Mouse (Mus musculus): ENCODE measurements around the gene Nlgn1. TPM values are rescaled to one million over a fixed set of nuclear protein-coding genes. Genes with fewer than 3 reads are reported as not detected.
"Not testable (repeated sequence)": the region's sequence is repeated elsewhere in the genome, so short reads cannot be mapped to it uniquely, and the experiment has no call there.

Gene Nlgn1
- total RNA-seq, 2 experiments from 2014 or later: not detected

DNA sequence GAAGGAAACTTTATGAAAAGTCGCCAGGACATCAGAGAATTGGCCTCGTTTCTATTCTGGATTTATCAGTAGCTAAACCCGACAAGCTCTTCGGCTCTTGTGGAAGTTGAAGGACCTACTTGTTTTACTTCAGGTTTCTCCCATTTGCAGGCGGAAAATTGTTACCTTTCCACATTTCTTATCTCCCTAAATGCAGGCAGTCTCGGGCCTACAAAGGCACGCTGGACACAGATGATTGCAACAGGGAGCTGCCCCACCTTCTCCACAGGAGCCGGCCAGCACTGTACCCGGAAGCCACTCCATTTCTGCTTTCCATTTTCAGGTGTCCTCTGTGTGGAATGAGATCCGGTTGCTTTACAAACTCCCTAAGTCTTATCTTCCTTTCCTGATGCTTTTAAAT, 656.4 kb downstream of the Nlgn1 start:
- ATAC-seq (replicated peaks; ENCODE audit: low FRiP score, low TSS enrichment, poor library complexity, severe bottlenecking): no peak

GRCm38 (mm10) chr3:25675069-25675468, 657.2 kb downstream of the Nlgn1 start:
- peak; percentile 71; the same call in 1 of the 2 replicates for ATAC-seq (replicated peaks; ENCODE audit: low FRiP score, low TSS enrichment, poor library complexity, severe bottlenecking)

DNA sequence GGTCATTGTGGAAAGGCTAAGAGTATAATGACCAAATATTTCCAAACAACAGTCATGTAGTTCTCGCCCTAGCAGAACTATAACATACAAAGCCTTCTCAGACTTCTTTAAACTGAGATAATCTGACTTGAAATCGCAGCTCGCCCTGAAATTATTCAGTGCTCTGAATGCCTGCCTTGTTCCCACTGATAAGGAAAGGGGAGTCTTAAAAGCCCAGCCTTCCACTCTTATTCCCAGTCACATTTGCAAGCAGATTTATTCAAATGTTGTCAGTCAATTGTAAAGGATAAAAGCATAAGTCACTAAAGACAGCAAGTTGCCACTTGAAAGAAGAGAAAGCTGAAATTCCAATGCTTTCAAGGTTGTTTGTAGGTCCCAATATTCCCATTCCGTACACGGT, 658.9 kb downstream of the Nlgn1 start:
- ATAC-seq (replicated peaks; ENCODE audit: low FRiP score, low TSS enrichment, poor library complexity, severe bottlenecking): no peak

DNA sequence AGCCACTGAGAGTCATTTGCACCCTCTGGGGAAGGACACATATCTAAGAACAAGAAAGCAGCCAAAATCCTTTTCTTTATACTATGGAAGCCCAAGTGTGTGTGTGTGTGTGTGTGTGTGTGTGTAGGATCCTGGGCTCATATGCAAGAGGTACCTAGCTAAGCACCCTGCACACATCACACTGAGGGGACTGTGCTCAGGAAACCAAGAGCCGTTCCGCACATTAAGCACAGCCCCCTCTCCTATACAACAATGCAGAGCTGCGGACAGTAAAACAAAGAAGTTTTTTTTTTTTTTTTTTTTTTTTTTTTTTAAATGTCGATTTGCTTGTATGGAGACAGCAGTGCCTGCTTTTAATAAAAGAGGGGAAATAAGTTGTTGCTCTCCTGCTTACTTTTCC, 659.5 kb downstream of the Nlgn1 start:
- ATAC-seq (replicated peaks; ENCODE audit: low FRiP score, low TSS enrichment, poor library complexity, severe bottlenecking): no peak

- ATAC-seq (replicated peaks; ENCODE audit: low FRiP score, low TSS enrichment, poor library complexity, severe bottlenecking): no peak
These were observed 668.8 kb downstream of the Nlgn1 start for GRCm38 (mm10) chr3:25663464-25663863.

DNA sequence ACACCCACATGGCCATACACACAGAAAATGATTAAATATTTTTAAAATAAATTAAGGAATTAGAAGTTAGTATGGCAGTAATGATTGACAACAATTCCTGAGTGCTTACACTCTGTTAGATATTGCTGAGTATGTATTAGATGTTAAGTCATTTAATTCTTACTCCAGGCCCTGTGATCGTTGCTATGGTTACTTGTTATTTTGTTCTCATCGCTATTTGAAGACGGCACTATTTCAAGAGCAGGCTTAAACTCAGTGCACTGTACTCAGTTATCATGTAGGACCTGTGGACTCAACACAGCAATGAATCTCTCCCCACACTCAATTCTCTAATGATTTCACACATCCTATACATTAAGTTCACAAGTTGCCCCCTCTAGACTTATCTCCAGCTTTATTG, 672.0 kb downstream of the Nlgn1 start:
- ATAC-seq (replicated peaks; ENCODE audit: low FRiP score, low TSS enrichment, poor library complexity, severe bottlenecking): no peak

- no peak for ATAC-seq (replicated peaks; ENCODE audit: low FRiP score, low TSS enrichment, poor library complexity, severe bottlenecking)
These were observed 674.3 kb downstream of the Nlgn1 start for GRCm38 (mm10) chr3:25658006-25658405.

DNA sequence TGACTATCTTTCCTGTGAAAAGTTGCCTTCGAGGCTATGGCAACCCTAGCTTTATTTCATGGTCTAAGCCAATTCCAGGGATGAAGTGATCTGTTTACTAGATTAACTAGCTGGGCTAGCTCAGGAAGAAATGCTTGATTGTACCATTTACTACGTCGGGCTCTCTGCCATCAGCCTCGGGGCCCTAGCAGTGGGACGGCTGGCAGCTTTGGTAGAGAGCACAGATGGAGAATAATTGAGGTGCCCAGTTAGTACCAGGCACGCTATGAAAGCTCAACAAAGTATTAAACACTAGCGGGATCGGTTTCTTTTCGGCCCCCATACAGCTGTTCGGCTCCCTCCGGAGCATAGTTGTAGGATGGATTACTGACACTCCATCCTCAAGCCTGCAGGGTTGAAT, 675.2 kb downstream of the Nlgn1 start:
- no peak for ATAC-seq (replicated peaks; ENCODE audit: low FRiP score, low TSS enrichment, poor library complexity, severe bottlenecking)

DNA sequence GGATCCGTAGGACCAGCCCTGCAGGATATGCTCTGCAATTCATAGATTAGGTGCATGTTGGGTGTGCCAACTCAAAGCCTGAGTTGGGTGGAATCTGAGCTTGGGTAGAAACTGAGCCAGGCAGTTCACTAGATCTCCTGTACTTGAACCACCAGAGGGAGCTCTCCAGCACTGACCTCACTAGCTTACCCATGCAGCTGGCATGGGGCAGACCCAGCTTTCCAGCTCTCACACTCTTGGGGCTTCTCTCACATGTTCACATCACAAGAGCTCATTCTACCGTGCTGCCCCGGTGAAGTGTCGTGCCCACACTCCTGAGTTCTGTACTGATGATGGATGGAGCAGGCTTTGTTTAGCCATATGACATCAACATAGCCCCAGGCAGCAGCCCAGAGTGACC, 679.2 kb downstream of the Nlgn1 start:
- no peak for ATAC-seq (replicated peaks; ENCODE audit: low FRiP score, low TSS enrichment, poor library complexity, severe bottlenecking)

DNA sequence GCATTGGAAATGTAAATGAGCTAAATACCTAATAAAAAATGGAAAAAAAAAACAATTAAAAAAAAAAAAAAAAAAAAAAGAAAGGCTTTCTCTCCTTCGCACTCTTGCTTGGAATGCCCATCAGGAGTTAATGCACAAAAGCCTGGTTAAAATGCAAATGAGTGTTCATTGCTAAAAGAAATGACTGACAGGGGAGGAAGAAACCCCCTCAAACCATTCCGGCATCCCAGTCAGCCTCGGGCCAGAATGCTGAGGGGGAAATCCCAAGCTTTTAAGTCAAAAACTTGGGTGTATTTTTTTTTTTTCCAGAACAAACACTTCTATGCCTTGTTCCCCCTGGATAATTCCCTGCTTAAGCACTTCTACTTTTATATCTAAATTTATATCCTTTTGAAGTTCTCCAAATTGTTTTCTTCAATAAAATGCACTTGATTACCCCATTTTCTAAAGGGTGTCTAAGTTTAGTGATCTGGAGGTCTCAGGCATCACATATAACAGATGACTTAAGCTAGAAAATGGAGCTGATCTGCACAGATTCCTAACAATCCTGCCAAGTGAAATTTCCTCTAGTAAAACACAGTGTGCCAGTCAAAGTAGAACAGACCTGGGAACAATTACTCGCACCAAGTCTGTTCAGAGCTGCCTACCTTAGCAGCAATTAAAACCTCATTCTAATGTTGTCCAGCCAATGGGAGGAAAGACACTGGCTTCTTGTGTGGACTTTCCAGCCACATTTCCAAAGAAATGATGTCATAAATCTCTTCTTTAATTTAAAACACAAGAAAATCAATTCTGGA, 686.2 kb downstream of the Nlgn1 start:
- ATAC-seq (replicated peaks; ENCODE audit: low FRiP score, low TSS enrichment, poor library complexity, severe bottlenecking): no peak

DNA sequence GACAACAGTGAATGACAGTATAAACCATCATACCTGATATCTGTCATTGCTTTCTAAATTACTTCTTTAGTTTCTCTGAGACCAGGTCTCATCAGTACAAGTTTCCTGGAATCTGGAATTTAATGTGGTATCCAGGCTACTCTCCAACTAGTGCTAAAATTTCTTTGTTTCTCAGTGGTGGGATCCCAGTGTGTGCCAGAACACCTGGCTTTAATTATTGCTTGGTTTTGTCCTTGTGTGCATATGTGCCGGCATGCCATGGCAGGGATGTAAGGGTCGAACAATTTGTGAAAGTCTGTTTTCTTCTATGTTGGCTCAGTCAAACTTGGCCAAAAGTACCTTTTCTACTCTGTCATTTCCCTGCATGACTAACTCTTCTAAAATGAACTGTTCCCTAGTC, 703.1 kb downstream of the Nlgn1 start:
- ATAC-seq (replicated peaks; ENCODE audit: low FRiP score, low TSS enrichment, poor library complexity, severe bottlenecking): no peak

- no peak for ATAC-seq (replicated peaks; ENCODE audit: low FRiP score, low TSS enrichment, poor library complexity, severe bottlenecking)
These were observed 725.7 kb downstream of the Nlgn1 start for GRCm38 (mm10) chr3:25606597-25606996.

DNA sequence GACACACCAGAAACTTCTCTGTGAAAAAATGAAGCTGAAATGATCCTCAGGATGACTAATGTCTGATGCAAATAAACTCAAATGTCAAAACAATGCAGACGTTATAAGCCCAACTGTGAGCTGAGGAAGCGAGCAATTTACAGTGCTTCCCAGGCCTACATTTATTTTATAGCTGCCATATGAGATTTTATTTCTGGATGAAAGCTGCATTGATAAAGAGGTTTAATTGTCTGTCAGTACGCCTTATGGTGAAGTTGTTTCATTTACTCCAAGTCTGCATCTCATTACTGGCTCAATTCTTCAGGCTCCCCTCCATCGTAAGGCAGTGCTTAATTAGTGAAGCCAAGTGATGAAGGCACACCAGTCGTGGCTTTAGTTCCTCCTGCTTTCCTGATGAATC, 734.7 kb downstream of the Nlgn1 start:
- no peak for ATAC-seq (replicated peaks; ENCODE audit: low FRiP score, low TSS enrichment, poor library complexity, severe bottlenecking)

DNA sequence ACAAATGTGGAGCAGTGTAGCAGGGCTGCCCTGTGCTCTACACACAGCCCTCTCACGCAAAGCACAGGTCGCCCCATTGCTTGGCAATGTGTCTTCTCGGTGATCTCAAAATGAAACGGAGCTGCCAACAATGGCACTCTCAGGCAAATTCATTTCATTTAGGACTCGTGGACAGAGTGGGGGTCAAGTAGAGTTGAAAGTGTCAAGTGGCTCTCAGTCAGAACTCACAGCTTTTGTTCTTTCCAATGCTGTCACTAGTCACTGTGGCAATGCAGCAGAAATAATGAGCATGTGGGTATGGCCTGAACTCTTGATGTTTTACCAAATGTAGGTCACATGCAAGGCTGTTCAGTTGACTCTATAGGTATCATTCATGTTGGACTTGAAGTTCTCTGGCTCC, 756.7 kb downstream of the Nlgn1 start:
- ATAC-seq (replicated peaks; ENCODE audit: low FRiP score, low TSS enrichment, poor library complexity, severe bottlenecking): no peak

- no peak for ATAC-seq (replicated peaks; ENCODE audit: low FRiP score, low TSS enrichment, poor library complexity, severe bottlenecking)
These were observed 757.4 kb downstream of the Nlgn1 start for GRCm38 (mm10) chr3:25574840-25575239.

GRCm38 (mm10) chr3:25558513-25558912, 773.7 kb downstream of the Nlgn1 start:
- ATAC-seq (replicated peaks; ENCODE audit: low FRiP score, low TSS enrichment, poor library complexity, severe bottlenecking): not testable (repeated sequence)

DNA sequence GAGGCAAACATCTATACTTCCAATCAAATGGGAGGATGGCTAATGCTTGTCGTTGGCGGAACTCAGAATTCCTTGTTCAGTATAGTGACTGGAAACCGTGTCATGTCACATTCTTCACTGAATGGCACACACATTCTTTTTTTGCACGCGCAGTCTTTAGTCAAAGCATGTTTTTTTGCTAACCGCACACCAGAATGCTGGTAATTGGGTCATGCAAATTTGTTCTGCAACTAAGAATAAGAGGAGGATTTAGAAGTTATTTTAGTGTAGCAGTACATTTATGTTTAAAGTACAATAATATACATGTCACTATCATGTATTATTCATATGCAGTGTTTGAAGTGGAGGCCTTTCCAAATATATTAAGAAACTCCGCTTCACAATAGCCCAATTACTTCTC, 783.2 kb downstream of the Nlgn1 start:
- ATAC-seq (replicated peaks; ENCODE audit: low FRiP score, low TSS enrichment, poor library complexity, severe bottlenecking): not testable (repeated sequence)

DNA sequence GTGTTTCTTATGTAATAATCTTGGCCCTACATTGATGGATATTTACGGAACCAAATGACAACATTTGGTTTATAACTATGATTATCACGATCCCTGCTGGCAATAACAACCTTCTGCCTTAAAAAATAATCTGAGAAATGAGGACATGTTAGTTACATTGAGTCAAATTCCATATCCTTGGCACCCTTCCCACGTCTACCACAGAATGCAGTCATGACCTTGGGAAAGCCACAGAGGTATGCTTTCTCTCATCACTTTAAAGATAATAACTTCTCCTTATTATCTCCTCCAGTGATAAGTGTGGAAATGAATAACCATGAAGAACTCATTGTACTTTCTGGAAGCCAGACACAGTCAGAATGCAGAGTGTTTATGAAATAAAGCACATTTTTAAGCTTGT, 808.0 kb downstream of the Nlgn1 start:
- not testable (repeated sequence) for ATAC-seq (replicated peaks; ENCODE audit: low FRiP score, low TSS enrichment, poor library complexity, severe bottlenecking)

GRCm38 (mm10) chr3:25463051-25463450, 869.2 kb downstream of the Nlgn1 start:
- ATAC-seq (replicated peaks; ENCODE audit: low FRiP score, low TSS enrichment, poor library complexity, severe bottlenecking): no peak

DNA sequence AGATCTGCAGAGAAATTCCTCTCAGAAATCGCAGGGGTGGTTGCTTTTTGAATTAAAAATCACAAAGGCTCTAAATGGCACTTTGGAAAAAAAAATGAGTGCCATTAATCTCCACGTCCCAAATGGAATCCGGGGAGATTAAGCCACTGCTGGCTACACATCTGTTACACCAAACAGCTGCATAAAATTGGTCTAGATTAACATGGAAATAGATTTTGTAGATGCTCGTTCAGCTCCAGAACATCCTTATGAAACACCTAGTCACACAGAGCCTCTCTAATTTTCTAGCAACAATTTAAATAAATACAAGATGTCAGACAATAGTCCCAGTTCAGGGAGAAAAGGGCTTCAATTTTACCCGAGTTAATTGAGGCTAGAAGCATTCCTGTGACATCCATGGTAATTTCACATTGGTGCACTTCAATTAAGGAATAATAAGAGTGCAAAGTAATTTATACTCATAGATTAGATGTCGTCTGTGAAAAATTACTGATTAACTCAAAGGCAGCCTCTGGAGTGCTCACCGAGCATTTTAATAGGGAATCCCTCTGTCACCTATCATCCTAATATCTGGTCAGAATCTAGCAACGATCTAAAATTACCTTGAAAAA, 875.9 kb downstream of the Nlgn1 start:
- no peak for ATAC-seq (replicated peaks; ENCODE audit: low FRiP score, low TSS enrichment, poor library complexity, severe bottlenecking)

DNA sequence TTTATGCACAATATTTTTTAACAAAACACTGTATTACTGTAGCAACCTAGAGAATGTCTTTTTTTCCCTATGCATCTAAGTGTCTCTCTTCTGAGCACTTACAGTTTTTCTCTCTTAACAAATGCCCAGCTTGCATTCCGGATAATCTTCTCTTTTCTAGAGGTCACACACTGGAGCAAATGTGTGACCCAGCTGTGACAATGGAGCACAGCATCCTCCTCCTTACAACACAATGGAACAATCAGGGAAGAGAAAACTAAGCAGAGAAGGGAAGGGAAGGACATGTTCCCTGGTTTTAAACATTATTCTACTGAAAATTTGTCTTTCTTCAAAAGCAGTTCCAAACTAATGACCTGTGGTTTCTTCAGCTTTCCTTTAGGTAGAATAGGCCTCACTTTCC, 879.9 kb downstream of the Nlgn1 start:
- ATAC-seq (replicated peaks; ENCODE audit: low FRiP score, low TSS enrichment, poor library complexity, severe bottlenecking): no peak

All from megakaryocyte-erythroid progenitor cell, adult 5-6 weeks (primary cell).